Mouse (Mus musculus): Measurements from ENCODE around the gene Samm50. TPM values are rescaled to one million over a fixed set of nuclear protein-coding genes. Genes with fewer than 3 reads are reported as not detected.
A peak's percentile ranks its signal among the peaks of the same experiment; 100 is the strongest.

The Samm50 gene
- polyA plus RNA-seq, 1 experiment from 2014 or later: 111 TPM

- 29% methylated on average over 1 of the region's 1 CpGs for WGBS
These were observed 8.1 kb upstream of the Samm50 start for GRCm38 (mm10) chr15:84183967-84184366.

GRCm38 (mm10) chr15:84186196-84186595, 5.8 kb upstream of the Samm50 start:
- H3K9me3 ChIP-seq: no peaks in the 10 kb centered on the region
- WGBS: 51% methylated on average over 4 of the region's 4 CpGs

More at GRCm38 (mm10) chr15:84183967-84184366, 8.1 kb upstream of the Samm50 start:
- Histone ChIP-seq H3K4me1 (0 out of 2 replicates have a peak, but pooled peaks cover 6% of the 10 kb centered on the region), H3K36me3 (no peaks in the 10 kb centered on the region), H3K9ac (no peak overlapping the region), H3K27me3 (peaks cover 4% of the 10 kb centered on the region; the same call in 1 of the 2 replicates), H3K9me3 (no peaks in the 10 kb centered on the region), H3K4me3 (no peak overlapping the region), H3K4me2 (no peak overlapping the region), H3K27ac (no peak overlapping the region)
- peak; percentile 29; the same call in 1 of the 2 replicates for ATAC-seq (ENCODE audit: borderline replicate concordance, extremely low read depth, low FRiP score, low TSS enrichment)

DNA sequence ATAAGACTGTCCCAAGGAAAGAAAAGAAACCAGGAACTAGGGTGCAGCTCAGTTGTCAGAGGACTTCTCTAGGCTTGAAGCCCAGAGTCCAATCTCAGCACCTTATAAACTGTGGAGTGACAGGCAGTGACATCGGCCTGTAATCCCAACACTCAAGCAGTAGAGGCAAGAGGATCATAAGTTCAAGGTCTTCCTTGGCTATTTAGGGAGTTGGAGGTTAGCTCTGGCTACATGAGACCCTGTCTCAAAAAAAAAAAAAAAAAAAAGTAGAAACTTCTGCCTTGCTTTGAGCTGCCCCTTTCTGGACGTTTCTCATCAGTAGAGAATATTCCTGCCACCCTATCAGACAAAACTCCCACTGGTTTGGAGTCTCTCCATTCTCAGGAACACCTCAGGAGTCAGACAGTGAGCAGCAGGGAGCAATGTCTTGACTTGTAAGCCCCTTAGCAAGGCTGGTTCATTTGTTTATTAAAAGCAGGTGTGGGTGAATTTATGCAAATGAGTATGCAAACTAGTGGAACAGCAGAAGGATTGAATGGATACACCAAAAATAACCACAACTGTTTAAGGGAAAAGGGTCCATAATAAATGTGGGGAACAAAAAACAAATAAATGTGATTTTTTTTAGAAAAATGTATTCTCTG, 3.0 kb upstream of the Samm50 start:
- H3K4me3 ChIP-seq: no peak overlapping the region
- H3K36me3 ChIP-seq: no peaks in the 10 kb centered on the region
- no peak overlapping the region for H3K27ac ChIP-seq
- H3K4me1 ChIP-seq: peaks cover 14% of the 10 kb centered on the region; the same call in 1 of the 2 replicates
- H3K27me3 ChIP-seq: no peaks in the 10 kb centered on the region
- no peak overlapping the region for H3K9ac ChIP-seq
- no peaks in the 10 kb centered on the region for H3K9me3 ChIP-seq
- no peak overlapping the region for H3K4me2 ChIP-seq
- 51% methylated on average over 2 of the region's 2 CpGs for WGBS
- no peak for ATAC-seq (ENCODE audit: borderline replicate concordance, extremely low read depth, low FRiP score, low TSS enrichment)

More at GRCm38 (mm10) chr15:84186196-84186595, 5.8 kb upstream of the Samm50 start:
- no peak overlapping the region for H3K9ac ChIP-seq
- no peak overlapping the region for H3K4me2 ChIP-seq
- 0 out of 2 replicates have a peak, but pooled peaks cover 6% of the 10 kb centered on the region for H3K4me1 ChIP-seq
- H3K36me3 ChIP-seq: no peaks in the 10 kb centered on the region
- no peak overlapping the region for H3K27ac ChIP-seq
- H3K27me3 ChIP-seq: peaks cover 4% of the 10 kb centered on the region; the same call in 1 of the 2 replicates
- H3K4me3 ChIP-seq: no peak overlapping the region
- no peak for ATAC-seq (ENCODE audit: borderline replicate concordance, extremely low read depth, low FRiP score, low TSS enrichment)

DNA sequence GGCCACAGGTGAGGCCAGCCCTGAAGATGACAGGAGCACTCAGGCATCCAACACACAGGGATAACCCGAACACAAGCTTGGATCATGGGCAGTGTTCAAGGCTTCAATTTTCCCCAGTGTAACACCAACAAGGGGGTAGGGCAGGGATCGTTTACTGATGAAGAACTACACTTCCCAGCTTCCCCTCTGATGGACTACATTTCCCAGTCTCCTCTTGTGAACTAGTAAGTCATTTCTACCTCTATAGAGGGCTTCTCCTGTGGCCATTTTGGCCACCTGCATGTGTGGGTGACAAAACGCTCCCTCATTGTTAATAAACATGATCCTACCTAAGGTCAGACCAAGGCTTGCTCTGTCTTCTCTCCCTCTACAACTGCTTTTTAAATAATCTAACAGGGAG, 2.2 kb upstream of the Samm50 start:
- no peaks in the 10 kb centered on the region for H3K27me3 ChIP-seq
- H3K9me3 ChIP-seq: no peaks in the 10 kb centered on the region
- H3K4me2 ChIP-seq: no peak overlapping the region
- no peaks in the 10 kb centered on the region for H3K36me3 ChIP-seq
- H3K27ac ChIP-seq: no peak overlapping the region
- no peak for ATAC-seq (ENCODE audit: borderline replicate concordance, extremely low read depth, low FRiP score, low TSS enrichment)
- no peak overlapping the region for H3K4me3 ChIP-seq
- H3K9ac ChIP-seq: no peak overlapping the region
- H3K4me1 ChIP-seq: peaks cover 12% of the 10 kb centered on the region; the same call in 1 of the 2 replicates
- 35% methylated on average over 3 of the region's 3 CpGs for WGBS

- H3K9me3 ChIP-seq: no peaks in the 10 kb centered on the region
- 3% methylated on average over 9 of the region's 9 CpGs for WGBS
These were observed 350 bp upstream of the Samm50 start for GRCm38 (mm10) chr15:84191724-84192057.

GRCm38 (mm10) chr15:84196486-84197165, 4.6 kb downstream of the Samm50 start:
- Histone ChIP-seq H3K9ac (no peak overlapping the region), H3K4me1 (peaks cover 7% of the 10 kb centered on the region; the same call in 1 of the 2 replicates), H3K4me3 (no peak overlapping the region), H3K27ac (no peak overlapping the region), H3K9me3 (no peaks in the 10 kb centered on the region), H3K4me2 (no peak overlapping the region), H3K36me3 (peaks cover 60% of the 10 kb centered on the region), H3K27me3 (no peaks in the 10 kb centered on the region)
- 75% methylated on average over 8 of the region's 8 CpGs for WGBS
- ATAC-seq (ENCODE audit: borderline replicate concordance, extremely low read depth, low FRiP score, low TSS enrichment): no peak

More at GRCm38 (mm10) chr15:84191724-84192057, 350 bp upstream of the Samm50 start:
- peak; percentile 21; the same call in 1 of the 2 replicates for ATAC-seq (ENCODE audit: borderline replicate concordance, extremely low read depth, low FRiP score, low TSS enrichment)
- Histone ChIP-seq H3K4me2 (peak overlapping the region; percentile 68), H3K27ac (peak overlapping the region; percentile 88; the same call in 1 of the 2 replicates), H3K4me3 (peak overlapping the region; percentile 83), H3K9ac (peak overlapping the region; percentile 74), H3K27me3 (no peaks in the 10 kb centered on the region), H3K36me3 (peaks cover 11% of the 10 kb centered on the region), H3K4me1 (peaks cover 12% of the 10 kb centered on the region; the same call in 1 of the 2 replicates)

- ATAC-seq (ENCODE audit: borderline replicate concordance, extremely low read depth, low FRiP score, low TSS enrichment): no peak
- H3K36me3 ChIP-seq: peaks cover 80% of the 10 kb centered on the region
These were observed 15.3 kb downstream of the Samm50 start for GRCm38 (mm10) chr15:84207327-84207726.

GRCm38 (mm10) chr15:84209517-84210412, 17.7 kb downstream of the Samm50 start:
- H3K36me3 ChIP-seq: peaks cover 68% of the 10 kb centered on the region

More at GRCm38 (mm10) chr15:84207327-84207726, 15.3 kb downstream of the Samm50 start:
- WGBS: 96% methylated on average over 4 of the region's 4 CpGs
- Histone ChIP-seq H3K9ac (no peak overlapping the region), H3K9me3 (no peaks in the 10 kb centered on the region), H3K4me3 (no peak overlapping the region), H3K4me2 (no peak overlapping the region), H3K27me3 (no peaks in the 10 kb centered on the region), H3K27ac (no peak overlapping the region), H3K4me1 (no peaks in the 10 kb centered on the region; the same call in 1 of the 2 replicates)

GRCm38 (mm10) chr15:84210461-84210860, 18.4 kb downstream of the Samm50 start:
- Histone ChIP-seq H3K9ac (no peak overlapping the region), H3K27me3 (no peaks in the 10 kb centered on the region), H3K9me3 (no peaks in the 10 kb centered on the region), H3K27ac (no peak overlapping the region), H3K4me1 (no peaks in the 10 kb centered on the region; the same call in 1 of the 2 replicates), H3K36me3 (peaks cover 68% of the 10 kb centered on the region), H3K4me3 (no peak overlapping the region), H3K4me2 (no peak overlapping the region)
- ATAC-seq (ENCODE audit: borderline replicate concordance, extremely low read depth, low FRiP score, low TSS enrichment): no peak
- 91% methylated on average over 13 of the region's 13 CpGs for WGBS

More at GRCm38 (mm10) chr15:84209517-84210412, 17.7 kb downstream of the Samm50 start:
- H3K4me2 ChIP-seq: no peak overlapping the region
- H3K27ac ChIP-seq: peak overlapping the region; percentile 44
- no peak overlapping the region for H3K4me3 ChIP-seq
- 73% methylated on average over 11 of the region's 11 CpGs for WGBS
- H3K9ac ChIP-seq: no peak overlapping the region
- no peaks in the 10 kb centered on the region for H3K9me3 ChIP-seq
- H3K27me3 ChIP-seq: no peaks in the 10 kb centered on the region
- ATAC-seq (ENCODE audit: borderline replicate concordance, extremely low read depth, low FRiP score, low TSS enrichment): no peak
- no peaks in the 10 kb centered on the region; the same call in 1 of the 2 replicates for H3K4me1 ChIP-seq

DNA sequence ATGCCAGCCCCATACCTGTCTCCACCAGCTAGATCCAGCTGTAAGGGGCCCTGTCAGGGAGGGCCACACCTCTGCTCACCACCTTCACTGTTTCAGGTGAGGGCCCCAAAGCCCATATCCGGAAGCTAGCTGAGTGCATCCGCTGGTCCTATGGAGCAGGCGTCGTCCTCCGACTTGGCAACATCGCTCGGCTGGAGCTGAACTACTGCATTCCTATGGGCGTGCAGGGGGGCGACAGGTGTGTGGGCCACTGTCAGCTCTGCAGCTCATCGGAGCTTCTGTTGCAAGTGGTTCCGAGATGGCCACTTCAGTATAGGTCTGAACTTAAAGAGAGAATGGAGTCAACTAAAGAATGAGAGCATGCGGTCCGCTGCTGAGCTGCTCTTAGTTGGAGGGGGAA, 18.9 kb downstream of the Samm50 start:
- 86% methylated on average over 13 of the region's 13 CpGs for WGBS
- H3K4me2 ChIP-seq: no peak overlapping the region
- no peak for ATAC-seq (ENCODE audit: borderline replicate concordance, extremely low read depth, low FRiP score, low TSS enrichment)
- no peaks in the 10 kb centered on the region; the same call in 1 of the 2 replicates for H3K4me1 ChIP-seq
- H3K36me3 ChIP-seq: peaks cover 63% of the 10 kb centered on the region
- H3K4me3 ChIP-seq: no peak overlapping the region
- no peaks in the 10 kb centered on the region for H3K9me3 ChIP-seq
- H3K27me3 ChIP-seq: no peaks in the 10 kb centered on the region
- no peak overlapping the region for H3K9ac ChIP-seq
- H3K27ac ChIP-seq: no peak overlapping the region

DNA sequence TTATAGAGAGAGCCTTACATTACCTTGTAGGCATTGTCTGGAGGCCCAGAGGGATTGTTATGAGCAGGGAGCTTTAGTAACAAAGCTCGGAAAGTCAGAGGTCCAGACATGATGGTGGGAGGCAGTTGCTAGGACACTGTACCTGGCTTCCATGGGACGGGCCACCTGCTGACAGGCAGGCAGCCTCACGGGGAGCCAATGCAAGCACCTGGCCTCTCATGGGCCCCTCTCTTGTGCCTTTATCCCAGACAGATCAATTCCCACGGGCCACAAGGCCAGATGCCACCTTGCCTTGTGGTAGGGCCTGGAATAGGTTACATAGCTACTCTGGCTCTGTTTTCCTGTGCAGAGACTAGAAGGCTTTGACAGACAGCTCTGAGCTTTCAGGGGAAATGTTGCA, 19.5 kb downstream of the Samm50 start:
- no peaks in the 10 kb centered on the region; the same call in 1 of the 2 replicates for H3K4me1 ChIP-seq
- H3K9me3 ChIP-seq: no peaks in the 10 kb centered on the region
- H3K27ac ChIP-seq: no peak overlapping the region
- H3K9ac ChIP-seq: no peak overlapping the region
- H3K4me2 ChIP-seq: no peak overlapping the region
- no peak overlapping the region for H3K4me3 ChIP-seq
- no peaks in the 10 kb centered on the region for H3K27me3 ChIP-seq
- no peak for ATAC-seq (ENCODE audit: borderline replicate concordance, extremely low read depth, low FRiP score, low TSS enrichment)
- H3K36me3 ChIP-seq: peaks cover 57% of the 10 kb centered on the region
- WGBS: 65% methylated on average over 4 of the region's 4 CpGs
